Mouse (Mus musculus) embryo, embryonic 10 days (tissue): ENCODE data around the gene Rmi1.
A peak's percentile ranks its signal among the peaks of the same experiment; 100 is the strongest.
"Not testable (repeated sequence)": the region's sequence is repeated elsewhere in the genome, so short reads cannot be mapped to it uniquely, and the experiment has no call there.

Experiments used
- DNase-seq: peaks from one replicate; pipeline ENCODE4 v3.0.0-alpha.2; 2015; ENCODE audit warnings: low spot score

Rmi1 gene

GRCm38 (mm10) chr13:58401135-58402002 is 679 bp upstream of the Rmi1 start:
- DNase-seq: peak; percentile 81

GRCm38 (mm10) chr13:58402744-58403110 is 679 bp downstream of the Rmi1 start:
- DNase-seq: no peak

- DNase-seq: not testable (repeated sequence)
Observed at GRCm38 (mm10) chr13:58403243-58403642, 1.2 kb downstream of the Rmi1 start, which contains the start of gene Hnrnpk. TSS of gene Hnrnpk (minus strand) at chr13:58403343.

- DNase-seq: no peak
Observed at GRCm38 (mm10) chr13:58411073-58411472, 9.0 kb downstream of the Rmi1 start.

- DNase-seq: no peak
Observed at GRCm38 (mm10) chr13:58415374-58415773, 13.3 kb downstream of the Rmi1 start.

- no peak for DNase-seq
Observed at GRCm38 (mm10) chr13:58415838-58416237, 13.8 kb downstream of the Rmi1 start.

- no peak for DNase-seq
Observed at GRCm38 (mm10) chr13:58418656-58419055, 16.6 kb downstream of the Rmi1 start.

GRCm38 (mm10) chr13:58419266-58419665 is 17.2 kb downstream of the Rmi1 start:
- DNase-seq: no peak

- no peak for DNase-seq
Observed at GRCm38 (mm10) chr13:58421026-58421425, 19.0 kb downstream of the Rmi1 start.

- DNase-seq: no peak
Observed at GRCm38 (mm10) chr13:58422242-58422641, 20.2 kb downstream of the Rmi1 start.

- no peak for DNase-seq
Observed at GRCm38 (mm10) chr13:58423061-58423660, 21.1 kb downstream of the Rmi1 start.

GRCm38 (mm10) chr13:58439716-58440115 is 37.7 kb downstream of the Rmi1 start:
- no peak for DNase-seq

GRCm38 (mm10) chr13:58443326-58443725 is 41.3 kb downstream of the Rmi1 start:
- peak; percentile 21 for DNase-seq

- DNase-seq: no peak
Observed at GRCm38 (mm10) chr13:58443787-58444186, 41.7 kb downstream of the Rmi1 start.

GRCm38 (mm10) chr13:58446541-58446940 is 44.5 kb downstream of the Rmi1 start:
- DNase-seq: no peak

GRCm38 (mm10) chr13:58450459-58451182 is 48.6 kb downstream of the Rmi1 start:
- DNase-seq: peak; percentile 24

- DNase-seq: no peak
Observed at GRCm38 (mm10) chr13:58452246-58452645, 50.2 kb downstream of the Rmi1 start.

- peak; percentile 36 for DNase-seq
Observed at GRCm38 (mm10) chr13:58452651-58453413, 50.8 kb downstream of the Rmi1 start.

GRCm38 (mm10) chr13:58453541-58453940 is 51.5 kb downstream of the Rmi1 start:
- DNase-seq: peak; percentile 30

GRCm38 (mm10) chr13:58456547-58456946 is 54.5 kb downstream of the Rmi1 start:
- DNase-seq: no peak

- not testable (repeated sequence) for DNase-seq
Observed at GRCm38 (mm10) chr13:58458811-58459210, 56.8 kb downstream of the Rmi1 start.
